Mouse (Mus musculus): ENCODE measurements around the gene Gm42372. TPM values are rescaled to one million over a fixed set of nuclear protein-coding genes. Genes with fewer than 3 reads are reported as not detected.

Gene Gm42372
- total and polyA plus RNA-seq, 2 experiments = not detected

DNA sequence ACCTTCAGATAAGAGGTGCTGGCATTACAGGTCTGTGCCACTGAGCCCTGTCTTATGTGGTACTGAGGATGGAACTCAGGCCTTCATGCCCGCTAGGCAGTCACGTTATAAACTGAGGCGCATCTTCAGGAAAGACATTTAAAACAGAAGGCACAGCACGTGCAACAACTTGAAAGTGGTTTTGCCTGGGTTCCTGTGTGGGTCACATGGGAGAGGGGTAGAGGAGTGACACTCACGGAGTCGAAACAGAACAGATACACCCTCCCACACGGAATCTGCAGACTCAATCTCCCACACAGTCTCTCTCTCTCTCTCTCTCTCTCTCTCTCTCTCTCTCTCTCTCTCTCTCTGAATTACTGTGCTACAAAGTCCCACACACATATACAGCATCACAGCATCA lies 47.4 kb downstream of the Gm42372 start:
- H3K4me1 ChIP-seq (ENCODE audit: control insufficient read depth, insufficient read depth, low read length) = peaks cover 15% of the 10 kb centered on the region
- no peak for TF ChIP-seq POLR2A (IDR thresholded peaks at IDR 0.05; ENCODE audit: extremely low read depth, insufficient read depth, low read length)
- no peak for TF ChIP-seq CTCF (IDR thresholded peaks at IDR 0.05; ENCODE audit: low read depth, low read length)
- no peak for DNase-seq (ENCODE audit: extremely low read depth, low read depth, low spot score)
- no peaks in the 10 kb centered on the region for H3K27me3 ChIP-seq (ENCODE audit: control insufficient read depth, insufficient read depth, low read length)
- H3K4me3 ChIP-seq (ENCODE audit: insufficient read depth, low read depth, low read length) = no peak overlapping the region
- no peaks in the 10 kb centered on the region for H3K36me3 ChIP-seq (ENCODE audit: control insufficient read depth, insufficient read depth, low read length)
- H3K9ac ChIP-seq (ENCODE audit: low read depth, low read length) = no peak overlapping the region
- peaks cover 15% of the 10 kb centered on the region; the same call in 1 of the 2 replicates for H3K79me2 ChIP-seq (ENCODE audit: control insufficient read depth, insufficient read depth, low read length)
- H3K27ac ChIP-seq (replicated peaks; ENCODE audit: insufficient read depth, low read depth, low read length) = no peak overlapping the region
- 89% methylated on average over 7 of the region's 7 CpGs for WGBS

Other genes with a start within 250 kb of the Gm42372 start
- gene Ap2s1, start 244.7 kb upstream of the Gm42372 start, total RNA-seq (2014; rRNA removed) = 116 and 134 TPM in 2 replicates
- gene Ap2s1, start 244.7 kb upstream of the Gm42372 start, polyA plus RNA-seq (2012; rRNA removed) = 171 and 195 TPM in 2 replicates
- 1.8 and 3.4 TPM in 2 replicates for gene Slc1a5, start 201.7 kb upstream of the Gm42372 start, total RNA-seq (2014; rRNA removed)
- gene Slc1a5, start 201.7 kb upstream of the Gm42372 start, polyA plus RNA-seq (2012; rRNA removed) = 2.6 and 4.2 TPM in 2 replicates
- gene Strn4, start 167.2 kb upstream of the Gm42372 start, total RNA-seq (2014; rRNA removed) = 18.7 and 26.3 TPM in 2 replicates
- gene Strn4, start 167.2 kb upstream of the Gm42372 start, polyA plus RNA-seq (2012; rRNA removed) = 39.5 and 52.7 TPM in 2 replicates
- gene Fkrp, start 166.4 kb upstream of the Gm42372 start, total RNA-seq (2014; rRNA removed) = 5.5 and 6.3 TPM in 2 replicates
- 14.3 and 15.3 TPM in 2 replicates for gene Fkrp, start 166.4 kb upstream of the Gm42372 start, polyA plus RNA-seq (2012; rRNA removed)
- gene Prkd2, start 140.2 kb upstream of the Gm42372 start, total RNA-seq (2014; rRNA removed) = 2.5 and 5.1 TPM in 2 replicates
- 7.8 and 11.7 TPM in 2 replicates for gene Prkd2, start 140.2 kb upstream of the Gm42372 start, polyA plus RNA-seq (2012; rRNA removed)
- under 0.01 and 0.20 TPM in 2 replicates for gene Dact3, start 107.8 kb upstream of the Gm42372 start, total RNA-seq (2014; rRNA removed)
- gene Dact3, start 107.8 kb upstream of the Gm42372 start, polyA plus RNA-seq (2012; rRNA removed) = 0.52 and 0.64 TPM in 2 replicates
- gene Gng8, start 91.3 kb upstream of the Gm42372 start, total RNA-seq (2014; rRNA removed) = not detected in 2 replicates
- 0.25 and 0.26 TPM in 2 replicates for gene Gng8, start 91.3 kb upstream of the Gm42372 start, polyA plus RNA-seq (2012; rRNA removed)
- 0.07 and 0.09 TPM in 2 replicates for gene Ptgir, start 76.6 kb upstream of the Gm42372 start, total RNA-seq (2014; rRNA removed)
- gene Ptgir, start 76.6 kb upstream of the Gm42372 start, polyA plus RNA-seq (2012; rRNA removed) = 0.09 and 0.33 TPM in 2 replicates
- 64.9 and 77.4 TPM in 2 replicates for gene Calm3, start 59.0 kb upstream of the Gm42372 start, total RNA-seq (2014; rRNA removed)
- gene Calm3, start 59.0 kb upstream of the Gm42372 start, polyA plus RNA-seq (2012; rRNA removed) = 72.0 and 78.1 TPM in 2 replicates
- under 0.01 and 0.07 TPM in 2 replicates for gene Pnmal2, start 38.4 kb upstream of the Gm42372 start, total RNA-seq (2014; rRNA removed)
- 0.02 and 0.10 TPM in 2 replicates for gene Pnmal2, start 38.4 kb upstream of the Gm42372 start, polyA plus RNA-seq (2012; rRNA removed)
- gene Pnmal1, start 23.4 kb upstream of the Gm42372 start, total RNA-seq (2014; rRNA removed) = not detected in 2 replicates
- gene Pnmal1, start 23.4 kb upstream of the Gm42372 start, polyA plus RNA-seq (2012; rRNA removed) = not detected in 2 replicates
- gene Ccdc8, start 9.6 kb downstream of the Gm42372 start, total RNA-seq (2014; rRNA removed) = 0.40 and 0.46 TPM in 2 replicates
- 0.21 and 0.35 TPM in 2 replicates for gene Ccdc8, start 9.6 kb downstream of the Gm42372 start, polyA plus RNA-seq (2012; rRNA removed)
- gene Ppp5c, start 44.8 kb downstream of the Gm42372 start, total RNA-seq (2014; rRNA removed) = 24.2 and 39.9 TPM in 2 replicates
- gene Ppp5c, start 44.8 kb downstream of the Gm42372 start, polyA plus RNA-seq (2012; rRNA removed) = 93.2 and 112 TPM in 2 replicates
- gene Hif3a, start 79.3 kb downstream of the Gm42372 start, total RNA-seq (2014; rRNA removed) = 0.07 and 0.09 TPM in 2 replicates
- 0.01 and 0.05 TPM in 2 replicates for gene Hif3a, start 79.3 kb downstream of the Gm42372 start, polyA plus RNA-seq (2012; rRNA removed)
- gene Psg16, start 91.0 kb downstream of the Gm42372 start, total RNA-seq (2014; rRNA removed) = not detected in 2 replicates
- not detected in 2 replicates for gene Psg16, start 91.0 kb downstream of the Gm42372 start, polyA plus RNA-seq (2012; rRNA removed)
- not detected in 2 replicates for gene Ceacam3, start 167.2 kb downstream of the Gm42372 start, total RNA-seq (2014; rRNA removed)
- not detected in 2 replicates for gene Ceacam3, start 167.2 kb downstream of the Gm42372 start, polyA plus RNA-seq (2012; rRNA removed)
- gene Psg29, start 220.4 kb downstream of the Gm42372 start, total RNA-seq (2014; rRNA removed) = not detected in 2 replicates
- not detected in 2 replicates for gene Psg29, start 220.4 kb downstream of the Gm42372 start, polyA plus RNA-seq (2012; rRNA removed)